Mouse (Mus musculus): ENCODE results near the gene Slc52a3. TPM values are rescaled to one million over a fixed set of nuclear protein-coding genes. Genes with fewer than 3 reads are reported as not detected.
A peak's percentile ranks its signal among the peaks of the same experiment; 100 is the strongest.

Slc52a3 gene
- 0.42 TPM in 1 of 2 replicates, not detected in the other for polyA plus RNA-seq (2012; ENCODE audit: insufficient read depth, insufficient read length, missing spikeins)

- peak within 1 kb of the TSS; percentile 38 for H3K4me3 ChIP-seq (ENCODE audit: insufficient read depth, low read depth, low read length)
- no peaks in the 10 kb centered on the region; the same call in 1 of the 2 replicates for H3K4me1 ChIP-seq (ENCODE audit: control insufficient read depth, insufficient read depth, insufficient read length, low read length)
- 0 out of 2 replicates have a peak within 1 kb of the TSS, but pooled peaks have one; percentile 3 for H3K27ac ChIP-seq (replicated peaks; ENCODE audit: low read depth, low read length)
Observed at GRCm38 (mm10) chr2:151996229-151997189, at the start of gene Slc52a3. Slc52a3 (plus strand) TSS chr2:151996511.

GRCm38 (mm10) chr2:151947617-151948016 is 48.7 kb upstream of the Slc52a3 start:
- no peaks in the 10 kb centered on the region for H3K4me1 ChIP-seq (ENCODE audit: control insufficient read depth, insufficient read depth, insufficient read length, low read length)
- H3K4me3 ChIP-seq (ENCODE audit: insufficient read depth, low read depth, low read length) = no peak overlapping the region
- no peak overlapping the region for H3K27ac ChIP-seq (replicated peaks; ENCODE audit: low read depth, low read length)

GRCm38 (mm10) chr2:151948311-151948710 is 48.0 kb upstream of the Slc52a3 start:
- H3K4me3 ChIP-seq (ENCODE audit: insufficient read depth, low read depth, low read length) = no peak overlapping the region
- H3K4me1 ChIP-seq (ENCODE audit: control insufficient read depth, insufficient read depth, insufficient read length, low read length) = no peaks in the 10 kb centered on the region
- no peak overlapping the region for H3K27ac ChIP-seq (replicated peaks; ENCODE audit: low read depth, low read length)

- H3K27ac ChIP-seq (replicated peaks; ENCODE audit: low read depth, low read length) = no peak overlapping the region
- no peak overlapping the region for H3K4me3 ChIP-seq (ENCODE audit: insufficient read depth, low read depth, low read length)
- H3K4me1 ChIP-seq (ENCODE audit: control insufficient read depth, insufficient read depth, insufficient read length, low read length) = no peaks in the 10 kb centered on the region
Observed at GRCm38 (mm10) chr2:151949082-151949774, 47.1 kb upstream of the Slc52a3 start.

- no peaks in the 10 kb centered on the region for H3K4me1 ChIP-seq (ENCODE audit: control insufficient read depth, insufficient read depth, insufficient read length, low read length)
- H3K4me3 ChIP-seq (ENCODE audit: insufficient read depth, low read depth, low read length) = no peak overlapping the region
- H3K27ac ChIP-seq (replicated peaks; ENCODE audit: low read depth, low read length) = no peak overlapping the region
Observed at GRCm38 (mm10) chr2:151953665-151954064, 42.6 kb upstream of the Slc52a3 start.

- H3K27ac ChIP-seq (replicated peaks; ENCODE audit: low read depth, low read length) = no peak overlapping the region
- H3K4me1 ChIP-seq (ENCODE audit: control insufficient read depth, insufficient read depth, insufficient read length, low read length) = no peaks in the 10 kb centered on the region
- H3K4me3 ChIP-seq (ENCODE audit: insufficient read depth, low read depth, low read length) = no peak overlapping the region
Observed at GRCm38 (mm10) chr2:151956500-151957137, 39.7 kb upstream of the Slc52a3 start.

- no peaks in the 10 kb centered on the region for H3K4me1 ChIP-seq (ENCODE audit: control insufficient read depth, insufficient read depth, insufficient read length, low read length)
- no peak overlapping the region for H3K4me3 ChIP-seq (ENCODE audit: insufficient read depth, low read depth, low read length)
- peak overlapping the region; percentile 15; the same call in 1 of the 2 replicates for H3K27ac ChIP-seq (replicated peaks; ENCODE audit: low read depth, low read length)
Observed at GRCm38 (mm10) chr2:151959274-151959673, 37.0 kb upstream of the Slc52a3 start.

GRCm38 (mm10) chr2:151961284-151962196 is 34.8 kb upstream of the Slc52a3 start:
- Histone ChIP-seq H3K27ac (replicated peaks; ENCODE audit: low read depth, low read length) (peak overlapping the region; percentile 11; the same call in 1 of the 2 replicates), H3K4me1 (ENCODE audit: control insufficient read depth, insufficient read depth, insufficient read length, low read length) (no peaks in the 10 kb centered on the region), H3K4me3 (ENCODE audit: insufficient read depth, low read depth, low read length) (no peak overlapping the region)

- no peak overlapping the region for H3K4me3 ChIP-seq (ENCODE audit: insufficient read depth, low read depth, low read length)
- no peak overlapping the region for H3K27ac ChIP-seq (replicated peaks; ENCODE audit: low read depth, low read length)
- H3K4me1 ChIP-seq (ENCODE audit: control insufficient read depth, insufficient read depth, insufficient read length, low read length) = no peaks in the 10 kb centered on the region
Observed at GRCm38 (mm10) chr2:151962474-151962873, 33.8 kb upstream of the Slc52a3 start.

- Histone ChIP-seq H3K27ac (replicated peaks; ENCODE audit: low read depth, low read length) (no peak overlapping the region), H3K4me3 (ENCODE audit: insufficient read depth, low read depth, low read length) (no peak overlapping the region), H3K4me1 (ENCODE audit: control insufficient read depth, insufficient read depth, insufficient read length, low read length) (peaks cover 4% of the 10 kb centered on the region)
Observed at GRCm38 (mm10) chr2:151963319-151963718, 33.0 kb upstream of the Slc52a3 start.

- Histone ChIP-seq H3K4me3 (ENCODE audit: insufficient read depth, low read depth, low read length) (no peak overlapping the region), H3K4me1 (ENCODE audit: control insufficient read depth, insufficient read depth, insufficient read length, low read length) (peaks cover 7% of the 10 kb centered on the region), H3K27ac (replicated peaks; ENCODE audit: low read depth, low read length) (no peak overlapping the region)
Observed at GRCm38 (mm10) chr2:151964052-151964451, 32.3 kb upstream of the Slc52a3 start.

- Histone ChIP-seq H3K4me1 (ENCODE audit: control insufficient read depth, insufficient read depth, insufficient read length, low read length) (peaks cover 14% of the 10 kb centered on the region), H3K4me3 (ENCODE audit: insufficient read depth, low read depth, low read length) (no peak overlapping the region), H3K27ac (replicated peaks; ENCODE audit: low read depth, low read length) (no peak overlapping the region)
Observed at GRCm38 (mm10) chr2:151967176-151967750, 29.0 kb upstream of the Slc52a3 start.

GRCm38 (mm10) chr2:151967792-151968191 is 28.5 kb upstream of the Slc52a3 start:
- H3K27ac ChIP-seq (replicated peaks; ENCODE audit: low read depth, low read length) = no peak overlapping the region
- H3K4me3 ChIP-seq (ENCODE audit: insufficient read depth, low read depth, low read length) = no peak overlapping the region
- peaks cover 14% of the 10 kb centered on the region for H3K4me1 ChIP-seq (ENCODE audit: control insufficient read depth, insufficient read depth, insufficient read length, low read length)

- Histone ChIP-seq H3K4me1 (ENCODE audit: control insufficient read depth, insufficient read depth, insufficient read length, low read length) (peaks cover 14% of the 10 kb centered on the region), H3K4me3 (ENCODE audit: insufficient read depth, low read depth, low read length) (peak overlapping the region; percentile 2), H3K27ac (replicated peaks; ENCODE audit: low read depth, low read length) (no peak overlapping the region)
Observed at GRCm38 (mm10) chr2:151968451-151968850, 27.9 kb upstream of the Slc52a3 start.

Data from brown adipose tissue, adult 24 weeks (tissue).